Mouse (Mus musculus) adrenal gland, postnatal 36 days (tissue): ENCODE results near the gene Frmpd1. TPM values are rescaled to one million over a fixed set of nuclear protein-coding genes. Genes with fewer than 3 reads are reported as not detected.

Experiments used
- DNase-seq, 2 experiments: peaks; one replicate each; pipeline ENCODE4 v3.0.0; 2021; ENCODE audit warnings: mixed read lengths in 1 of 2
- long read RNA-seq, 2 experiments: library from polyadenylated mRNA; stranded (forward); transcript quantifications; one replicate each; pipeline ENCODE4 v2.0.0; 2021; ENCODE audit warnings: borderline sequencing depth in 2 of 2
- total RNA-seq, 2 experiments: library from RNA; stranded (reverse); gene quantifications; 2 replicates each; pipeline ENCODE4 v1.2.3; 2021

Gene Frmpd1
- 1 to 10 TPM; 3.0 to 3.7 TPM for total RNA-seq
- long read RNA-seq, experiment 1, full-length matches to known transcripts = 1 of 2 reads
- long read RNA-seq, experiment 1, partial matches to known transcripts = 1 of 2 reads
- long read RNA-seq, experiment 1, other reads (novel, unspliced or antisense) = 0 of 2 reads
- long read RNA-seq, experiment 2, full-length matches to known transcripts = 2 of 3 reads
- long read RNA-seq, experiment 2, partial matches to known transcripts = 0 of 3 reads
- long read RNA-seq, experiment 2, other reads (novel, unspliced or antisense) = 1 of 3 reads

GRCm38 (mm10) chr4:45184521-45185330, at the start of gene Frmpd1:
Frmpd1 (plus strand) TSS chr4:45184875.
- DNase-seq = peak; percentile 79 to 85

- DNase-seq = no peak
These were observed 47.0 kb upstream of the Frmpd1 start for GRCm38 (mm10) chr4:45137636-45138035.

DNA sequence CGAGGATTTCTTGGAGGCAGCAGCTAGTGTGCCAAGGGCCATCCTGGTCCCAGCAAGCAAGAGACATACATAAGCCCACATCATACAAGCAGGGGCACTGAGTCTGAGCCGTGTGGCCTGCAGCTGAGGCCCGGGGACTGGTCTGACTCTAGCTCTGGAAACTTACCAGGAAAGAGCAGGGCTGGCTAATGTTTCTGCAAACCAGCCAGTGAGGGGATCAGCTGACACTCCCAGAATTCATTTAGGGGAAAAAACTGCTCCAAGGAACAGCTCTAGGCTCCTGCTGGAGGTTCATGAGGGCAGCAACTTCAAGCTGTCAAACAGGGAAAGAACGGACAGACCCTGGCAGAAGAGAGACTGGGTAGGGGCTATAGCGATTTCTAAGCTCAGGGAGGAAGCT, 42.8 kb upstream of the Frmpd1 start:
- no peak for DNase-seq

GRCm38 (mm10) chr4:45142411-45142810, 42.3 kb upstream of the Frmpd1 start:
- DNase-seq = no peak

- no peak for DNase-seq
These were observed 41.7 kb upstream of the Frmpd1 start for GRCm38 (mm10) chr4:45143005-45143404.

DNA sequence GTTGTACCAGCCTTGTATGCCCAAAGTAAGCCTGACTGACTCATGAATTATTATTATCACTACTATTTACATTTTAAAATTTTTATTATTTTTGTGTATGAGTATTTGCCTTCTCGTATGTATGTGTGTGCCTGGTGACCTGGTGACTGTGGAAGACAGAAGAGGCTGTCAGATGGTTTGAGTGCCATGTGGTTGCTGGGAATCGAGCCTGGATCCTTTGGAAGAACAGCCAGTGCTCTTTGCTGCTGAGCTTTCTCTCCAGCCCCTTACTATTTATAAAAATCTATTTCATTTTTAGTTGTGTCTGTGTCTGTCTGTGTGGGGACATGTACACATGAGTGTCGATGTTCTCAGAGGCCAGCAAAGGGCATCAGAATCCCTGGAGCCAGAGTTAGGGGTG, 28.2 kb upstream of the Frmpd1 start:
- no peak for DNase-seq

GRCm38 (mm10) chr4:45158608-45159007, 26.1 kb upstream of the Frmpd1 start:
- DNase-seq = no peak

DNA sequence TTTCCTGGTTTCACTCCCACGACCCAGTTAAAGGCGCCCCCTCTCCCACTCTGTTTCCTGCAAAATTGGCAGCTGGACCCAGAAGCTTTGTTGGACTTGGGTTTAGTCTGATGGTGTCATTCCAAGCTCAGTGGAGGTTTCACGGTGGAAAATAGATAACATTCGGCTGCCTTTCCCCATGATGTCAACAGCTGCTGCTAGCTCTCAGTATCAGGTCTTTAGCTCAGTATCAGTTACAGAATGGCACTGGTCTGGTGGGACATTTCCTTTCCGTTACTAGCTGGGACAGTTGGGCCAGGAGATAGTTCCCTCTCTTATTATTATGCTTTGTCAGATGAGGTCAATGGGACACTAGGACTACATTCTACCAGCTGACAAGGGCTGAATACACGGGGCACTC, 23.9 kb upstream of the Frmpd1 start:
- no peak for DNase-seq

- DNase-seq = peak; percentile 22 to 46
These were observed 21.0 kb upstream of the Frmpd1 start for GRCm38 (mm10) chr4:45163711-45164110.

GRCm38 (mm10) chr4:45165477-45165876, 19.2 kb upstream of the Frmpd1 start:
- no peak for DNase-seq

DNA sequence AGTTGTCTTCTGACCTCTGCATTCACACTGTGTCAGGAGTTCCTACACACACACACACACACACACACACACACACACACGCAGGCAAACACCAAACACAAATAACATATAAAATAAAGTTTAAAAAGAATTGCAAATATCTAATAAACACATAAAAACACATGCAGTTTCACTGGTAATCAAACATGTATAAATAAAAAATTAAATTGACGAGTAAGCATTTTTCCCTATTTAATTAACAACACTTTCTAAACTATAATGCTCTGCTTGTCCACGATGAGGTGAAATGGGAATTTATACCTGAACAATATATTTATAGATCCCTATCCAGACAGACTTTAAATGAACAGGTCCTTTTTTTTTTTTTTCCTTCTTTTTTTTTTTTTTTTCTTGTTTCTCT, 18.7 kb upstream of the Frmpd1 start:
- no peak for DNase-seq

DNA sequence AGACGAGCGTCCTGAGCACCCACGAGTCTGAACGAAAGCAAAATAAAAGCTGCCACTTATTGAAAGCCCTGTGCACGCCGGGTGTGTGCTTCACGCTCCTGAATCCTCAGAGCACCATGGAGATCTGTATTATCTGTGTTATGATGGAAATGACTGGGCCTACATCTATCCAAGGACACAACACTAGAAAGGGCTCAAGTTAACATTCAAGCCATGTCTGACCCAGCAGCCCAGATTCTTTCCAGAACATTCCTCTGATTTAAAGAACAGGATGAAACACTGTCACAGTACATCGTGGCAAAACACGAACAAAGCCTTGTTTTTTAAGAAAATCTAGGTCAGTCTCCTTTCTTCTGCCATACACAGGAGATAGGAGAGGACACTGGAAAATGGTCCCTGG, 13.3 kb upstream of the Frmpd1 start:
- no peak for DNase-seq

DNA sequence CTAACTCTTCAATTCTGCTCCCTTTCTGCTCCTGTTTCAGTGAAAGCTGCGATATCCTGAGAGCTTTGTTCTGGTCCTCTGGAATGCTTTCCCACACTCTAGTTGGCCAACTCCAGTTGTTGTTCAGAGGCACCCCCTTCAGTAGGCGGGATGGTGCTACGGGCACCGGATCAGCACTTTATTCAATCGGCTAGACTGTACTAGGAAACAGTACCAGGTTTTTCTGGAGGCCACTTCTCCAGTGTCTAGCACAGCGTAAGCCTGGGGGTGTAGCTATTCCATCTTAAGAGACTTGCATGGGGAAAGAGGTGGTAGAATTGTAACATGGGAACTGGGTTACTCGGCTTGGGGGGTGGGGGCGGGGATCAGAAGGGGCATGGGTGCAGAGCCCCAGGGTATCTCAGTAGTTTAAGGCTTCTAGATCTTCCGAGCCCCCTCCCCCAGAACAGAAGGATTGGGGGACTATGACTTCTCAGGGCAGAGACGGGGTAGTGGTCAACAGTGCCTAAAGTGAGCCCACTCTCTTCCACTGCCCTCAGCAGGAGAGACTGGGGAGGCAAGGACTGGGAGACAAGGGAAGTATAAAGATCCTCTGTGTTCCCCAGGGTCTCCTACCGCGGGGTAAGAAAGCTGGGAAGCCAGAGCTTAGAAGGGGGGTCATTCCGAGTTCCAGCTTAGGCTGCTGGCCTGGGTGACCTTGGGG, 706 bp upstream of the Frmpd1 start:
- DNase-seq = no peak

- DNase-seq = no peak
These were observed 625 bp downstream of the Frmpd1 start for GRCm38 (mm10) chr4:45185331-45185669.

DNA sequence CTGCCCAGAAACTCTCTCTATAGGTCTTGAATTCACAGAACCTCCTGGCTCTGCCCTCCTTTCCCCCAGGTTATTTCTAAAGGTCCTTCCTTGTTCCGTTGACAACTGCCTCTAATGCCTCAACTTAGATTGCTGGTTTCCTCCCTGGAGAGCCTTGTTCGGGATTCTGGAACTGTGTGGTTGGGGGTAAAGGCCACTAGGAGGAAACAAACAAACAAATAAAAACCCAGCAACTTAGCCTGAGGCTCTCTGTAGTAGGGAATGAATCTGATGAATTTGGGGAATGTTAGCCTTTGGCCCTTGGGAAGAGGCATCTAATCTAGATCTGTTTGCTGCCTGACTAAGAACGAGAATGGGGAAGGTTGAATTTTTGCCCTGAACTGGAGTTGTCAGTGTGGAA, 13.6 kb downstream of the Frmpd1 start:
- DNase-seq = no peak

GRCm38 (mm10) chr4:45203283-45203682, 18.6 kb downstream of the Frmpd1 start:
- DNase-seq = no peak

DNA sequence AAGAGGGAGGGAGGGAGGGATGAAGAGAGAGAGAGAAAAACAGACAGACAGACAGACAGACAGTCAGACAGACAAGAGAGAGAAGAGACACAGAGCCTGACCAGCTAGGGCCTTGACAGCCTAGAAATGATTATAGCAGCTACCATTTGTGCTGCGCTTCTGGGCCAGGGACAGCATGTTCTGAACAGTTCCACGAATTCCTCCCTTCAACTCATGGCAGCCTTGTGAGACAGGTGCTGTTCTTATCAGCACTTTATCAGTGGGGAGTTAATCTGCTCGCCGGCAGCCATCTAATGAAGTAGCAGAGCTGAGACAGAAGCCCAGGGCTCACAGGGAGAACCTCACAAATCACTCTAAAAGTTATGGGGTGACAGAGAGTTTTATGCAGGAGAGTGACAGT, 22.8 kb downstream of the Frmpd1 start:
- DNase-seq = no peak

DNA sequence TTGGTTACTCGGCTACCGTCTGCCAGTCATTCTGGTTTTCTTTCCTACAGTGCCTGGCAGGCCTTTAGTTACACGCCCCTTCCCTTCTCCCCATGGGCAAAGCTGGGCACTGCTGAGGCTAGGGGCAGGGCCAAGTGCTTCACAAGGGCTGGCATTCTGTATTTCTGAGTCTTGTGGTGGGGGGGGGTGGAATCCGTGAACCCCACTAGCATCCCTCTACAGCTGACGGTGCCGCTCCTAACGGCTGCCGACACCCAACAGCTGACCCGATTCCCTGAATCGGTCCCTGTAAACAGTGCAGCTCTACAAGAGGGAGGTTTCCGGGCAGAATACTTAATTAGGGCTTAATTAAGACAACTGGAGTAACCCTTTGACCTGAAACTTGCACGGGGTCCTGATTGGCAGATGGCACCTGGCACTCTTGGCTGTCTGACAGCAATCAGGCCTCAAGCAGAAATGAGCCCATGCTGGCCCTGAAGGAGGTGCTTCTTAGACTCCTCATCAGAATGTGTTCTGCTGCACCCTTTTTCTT, 24.2 kb downstream of the Frmpd1 start:
- DNase-seq = no peak

DNA sequence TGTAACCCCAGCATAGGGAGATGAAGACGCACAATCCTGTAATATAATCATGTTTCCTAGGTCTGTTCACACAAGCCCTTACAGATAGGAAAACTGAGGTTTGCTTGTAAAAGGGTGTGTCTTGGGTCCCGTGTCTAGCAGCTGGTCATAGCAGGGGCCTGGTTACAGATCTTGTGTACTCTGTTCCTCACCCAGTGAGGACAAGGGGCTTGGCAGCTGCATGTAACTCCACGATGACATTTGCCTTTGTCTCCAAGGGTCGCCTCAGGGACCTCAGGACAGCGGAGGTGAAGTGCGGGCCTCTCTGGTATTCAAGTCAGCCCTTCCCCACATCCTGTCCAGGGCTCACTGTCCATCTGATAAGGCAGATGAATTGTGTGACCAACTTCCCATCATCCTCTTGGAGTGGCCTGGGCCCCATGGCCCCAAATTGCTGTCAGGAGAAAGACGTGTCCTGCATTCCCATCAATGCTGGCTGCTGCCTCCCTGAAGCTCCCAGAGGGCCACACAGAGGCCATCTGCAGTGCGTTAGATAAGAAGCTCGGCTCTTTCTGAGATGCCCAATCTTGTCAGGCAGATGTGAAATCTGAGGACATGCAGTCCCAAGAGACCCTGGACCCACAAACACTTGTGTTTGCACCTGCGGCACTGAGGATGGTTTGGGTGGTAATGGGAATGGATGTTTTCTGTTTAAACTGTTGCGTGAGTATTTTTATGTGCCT, 27.8 kb downstream of the Frmpd1 start:
- no peak for DNase-seq

DNA sequence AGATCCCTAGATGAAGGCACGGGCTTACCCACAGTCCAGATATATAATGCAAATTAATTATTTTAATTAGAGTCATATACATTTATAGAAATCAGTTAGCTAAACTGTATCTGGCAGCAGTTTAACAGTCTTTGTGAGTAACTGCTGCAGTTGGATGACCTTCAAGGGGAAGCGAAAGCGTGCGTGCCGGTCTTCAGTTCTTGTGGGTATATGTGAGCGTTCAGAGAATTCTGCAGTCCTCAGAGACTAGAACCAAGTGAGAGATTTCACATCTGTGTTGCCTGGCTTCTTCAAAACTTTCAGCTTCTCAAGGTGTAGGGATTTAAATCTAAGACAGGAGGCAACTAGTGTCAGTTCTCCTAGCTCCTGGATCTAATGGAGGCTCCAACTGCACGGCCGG, 35.3 kb downstream of the Frmpd1 start:
- DNase-seq = peak; percentile 3 to 17

- DNase-seq = no peak
These were observed 37.7 kb downstream of the Frmpd1 start for GRCm38 (mm10) chr4:45222395-45222794.

DNA sequence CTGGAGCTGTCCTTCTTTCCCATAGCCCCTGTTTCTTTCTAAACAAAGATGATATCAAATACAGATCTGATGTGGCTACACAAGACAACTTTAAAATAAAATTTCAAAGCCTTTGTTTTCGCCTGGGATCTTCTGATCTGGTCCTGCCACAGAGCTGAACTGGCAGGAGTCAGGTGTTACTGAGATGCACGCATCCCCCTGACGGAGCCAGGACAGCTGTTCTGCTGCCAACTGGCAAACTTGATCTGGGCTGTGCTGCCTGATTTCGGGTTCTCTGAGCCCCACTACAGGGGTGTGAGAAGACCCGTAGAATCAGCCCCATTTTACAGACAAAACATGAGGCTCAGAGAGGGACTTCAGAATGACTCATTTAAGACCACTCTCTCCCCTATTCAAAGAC, 45.6 kb downstream of the Frmpd1 start:
- DNase-seq = no peak
